Mouse (Mus musculus): ENCODE results near the gene Tmem130.

DNA sequence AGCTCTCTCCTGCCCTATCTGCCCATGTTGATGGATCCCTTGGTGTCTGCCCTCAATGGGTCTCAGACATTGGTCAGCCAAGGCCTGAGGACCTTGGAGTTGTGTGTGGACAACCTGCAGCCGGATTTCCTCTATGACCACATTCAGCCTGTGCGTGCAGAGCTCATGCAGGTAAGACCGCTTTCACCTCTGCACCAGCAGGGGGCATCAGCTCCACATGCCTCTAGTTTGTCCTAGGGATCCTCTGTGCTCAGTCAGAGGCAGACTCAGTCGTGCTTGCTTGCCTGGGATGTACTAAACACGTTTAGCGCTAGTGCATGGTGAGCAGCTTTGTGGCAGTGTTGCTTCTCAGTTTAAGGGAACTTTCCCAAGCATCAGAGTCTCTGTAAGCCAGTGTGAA lies 33.1 kb upstream of the Tmem130 start:
- TF ChIP-seq CTCF (IDR thresholded peaks at IDR 0.05; ENCODE audit: borderline replicate concordance, control insufficient read depth, extremely low read depth, insufficient read depth, low read length, poor library complexity), result peak; percentile 75; the same call in 1 of the 2 replicates
- no peak for TF ChIP-seq POLR2A (IDR thresholded peaks at IDR 0.05; ENCODE audit: control insufficient read depth, extremely low read depth, insufficient read depth, low read length, poor library complexity)
